Mouse (Mus musculus) gastrocnemius, postnatal 25 days (tissue): Measurements from ENCODE around the gene Eps15l1. TPM values are rescaled to one million over a fixed set of nuclear protein-coding genes. Genes with fewer than 3 reads are reported as not detected.

Experiments used
- microRNA-seq, 2 experiments: library from miRNA; unstranded; fragments of <30 nt; microRNA quantifications; one replicate each; pipeline ENCODE4 v1.2.0; 2021; ENCODE audit warnings: borderline replicate concordance in 2 of 2
- total RNA-seq, 2 experiments: library from RNA; stranded (reverse); gene quantifications; 1 replicate in 1 of 2; 2 replicates in 1 of 2; pipeline ENCODE4 v1.2.3; 2021

Gene Eps15l1
- total RNA-seq, 2 experiments from 2014 or later = 22.7 to 23.9 TPM

Small RNA genes within 50 kb of the gene (microRNA-seq; reads per million reads assigned to microRNA genes)
- gene Mir7068 = 2.2 to 2.4 reads per million in 2 experiments

Other genes starting within 250 kb of the Eps15l1 start
- gene Hsh2d, start 231.8 kb downstream of the Eps15l1 start, total RNA-seq = not detected
- gene Cib3, start 208.6 kb downstream of the Eps15l1 start, total RNA-seq = not detected
- gene Gm11034, start 207.8 kb downstream of the Eps15l1 start, total RNA-seq = not detected
- gene Fam32a, start 201.7 kb downstream of the Eps15l1 start, total RNA-seq = 10 to 100 TPM in 1 of 2 experiments, 1 to 10 TPM in 1; 8.8 to 11.9 TPM
- gene Ap1m1, start 181.4 kb downstream of the Eps15l1 start, total RNA-seq = 10 to 100 TPM; 21.0 to 22.2 TPM
- 1 to 10 TPM; 2.0 to 3.7 TPM for gene Gm10282, start 116.2 kb downstream of the Eps15l1 start, total RNA-seq
- 10 to 100 TPM; 16.1 to 17.4 TPM for gene Klf2, start 102.4 kb downstream of the Eps15l1 start, total RNA-seq
- 1 to 10 TPM; 2.1 to 2.5 TPM for gene Calr3, start 22.4 kb upstream of the Eps15l1 start, total RNA-seq
- gene 1700030K09Rik, start 22.4 kb upstream of the Eps15l1 start, total RNA-seq = 1 to 10 TPM; 2.9 to 3.2 TPM
- gene Cherp, start 53.8 kb upstream of the Eps15l1 start, total RNA-seq = 10 to 100 TPM; 21.1 to 26.0 TPM
- 10 to 100 TPM; 36.6 to 43.0 TPM for gene Slc35e1, start 71.2 kb upstream of the Eps15l1 start, total RNA-seq
- gene Med26, start 126.8 kb upstream of the Eps15l1 start, total RNA-seq = 1 to 10 TPM; 7.3 to 7.9 TPM
- gene Smim7, start 149.6 kb upstream of the Eps15l1 start, total RNA-seq = 10 to 100 TPM; 64.0 to 76.2 TPM
- 1,000 to 10,000 TPM; 1,062 to 1,195 TPM for gene Tmem38a, start 150.6 kb upstream of the Eps15l1 start, total RNA-seq
- under 1 TPM; 0.33 to 0.96 TPM for gene Nwd1, start 225.3 kb upstream of the Eps15l1 start, total RNA-seq